Mouse (Mus musculus) thymus, postnatal 14 days (tissue): ENCODE measurements at regions not wholly inside any gene's neighbourhood (a gene's known extent, or its start where the extent isn't known, plus 50 kb on each side); places are given as distances from the start of the nearest gene placed in this dataset.
"Not testable (repeated sequence)": the region's sequence is repeated elsewhere in the genome, so short reads cannot be mapped to it uniquely, and the experiment has no call there.

Experiments
- DNase-seq: peaks from one replicate; pipeline ENCODE4 v3.0.0; 2021

DNA sequence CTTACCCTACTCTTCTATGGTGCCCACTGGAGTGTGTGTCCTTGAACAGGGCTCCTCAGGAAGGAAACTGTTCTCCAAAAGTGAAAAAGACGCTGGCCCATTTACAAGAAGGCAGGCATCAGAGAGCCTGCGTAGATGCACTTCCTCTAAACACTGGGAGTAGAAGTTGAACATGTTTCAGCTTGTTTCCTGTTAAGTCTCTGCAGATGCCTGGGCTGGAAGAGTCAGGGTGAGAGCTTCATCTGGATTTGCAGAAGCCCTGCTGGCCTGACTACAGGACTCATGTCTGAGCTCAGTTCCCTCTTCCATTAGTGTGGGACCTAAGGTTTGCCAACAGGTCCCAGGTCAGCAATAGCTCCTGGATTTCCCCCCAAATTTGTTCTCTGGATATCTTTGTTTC lies 54.7 kb upstream of the Nlrp1b start:
- DNase-seq = no peak

DNA sequence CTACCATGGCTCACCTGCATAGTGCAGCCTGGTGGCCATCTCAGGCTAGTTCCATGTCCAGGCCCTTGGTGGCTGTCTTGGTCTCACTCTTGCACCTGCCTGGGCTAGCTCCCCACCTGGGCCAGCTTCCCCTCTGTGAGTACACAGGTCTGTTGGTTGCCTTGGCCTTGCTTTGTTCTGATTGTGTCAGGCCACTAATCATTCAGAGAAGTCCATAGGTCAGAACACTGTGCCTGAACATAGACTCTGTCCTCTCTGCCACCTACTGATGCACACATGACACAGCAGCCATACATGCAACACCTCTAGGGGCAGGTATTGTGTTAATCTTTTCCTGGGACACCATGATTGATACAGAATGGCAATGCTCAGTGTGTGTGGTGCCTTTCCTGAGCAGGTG lies 57.7 kb upstream of the Nlrp1b start:
- not testable (repeated sequence) for DNase-seq

DNA sequence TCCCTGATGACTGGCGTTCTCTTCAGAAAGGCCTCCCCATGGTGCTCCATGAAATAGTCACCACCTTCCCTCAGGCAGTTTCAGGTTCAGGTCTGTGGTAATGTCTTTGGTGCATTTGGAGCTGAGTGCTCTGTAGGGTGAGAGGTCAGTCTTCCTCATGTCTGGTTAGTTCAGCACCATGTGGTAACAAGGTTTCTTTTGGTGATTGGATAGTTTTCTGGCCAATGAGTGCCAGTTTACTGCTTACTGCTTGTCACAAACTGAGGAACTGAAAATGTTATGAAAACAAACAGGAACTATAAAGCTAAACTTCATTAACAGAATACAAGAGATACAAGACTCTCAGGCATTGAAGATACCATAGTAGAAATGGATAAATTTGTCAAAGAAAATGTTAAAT lies 59.0 kb upstream of the Nlrp1b start:
- DNase-seq = no peak

DNA sequence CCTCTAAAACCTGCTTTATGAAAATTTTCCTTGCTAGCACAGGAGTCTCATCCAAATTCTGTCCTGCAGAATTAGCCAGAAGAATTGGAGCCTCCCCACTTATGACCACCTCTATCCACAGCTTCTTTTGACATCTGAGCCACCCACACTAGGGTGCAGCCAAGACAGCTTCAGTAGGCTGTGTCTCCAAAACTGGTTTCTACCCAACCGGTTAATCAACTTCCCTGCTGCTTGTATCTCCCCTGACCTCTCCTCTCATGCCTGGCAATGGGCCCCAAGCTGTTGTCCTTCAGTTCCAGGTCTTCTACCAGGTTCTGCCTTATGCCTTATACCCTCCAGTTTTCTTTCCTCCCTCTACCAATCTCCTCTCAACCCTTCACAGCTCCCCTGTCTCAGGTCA lies 68.9 kb upstream of the Nlrp1b start:
- DNase-seq = no peak

DNA sequence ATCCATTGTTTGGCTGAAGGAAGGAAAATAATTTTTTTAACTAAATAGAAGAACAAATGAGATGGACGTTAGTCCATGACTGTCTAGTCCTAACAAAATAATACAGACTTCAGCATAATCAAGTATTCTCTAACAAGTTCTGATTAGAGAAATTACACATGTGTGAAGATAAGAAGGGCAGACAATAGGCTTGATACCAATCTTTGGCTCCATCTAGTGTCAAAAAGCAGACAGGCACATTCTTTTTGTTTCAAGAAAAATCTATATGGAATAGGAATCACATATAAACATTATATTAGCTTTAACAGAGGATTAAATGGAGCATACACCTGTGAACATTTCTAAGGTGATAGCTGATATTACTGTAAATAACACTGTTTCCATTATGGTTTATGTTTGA lies 92.9 kb upstream of the Nlrp1b start:
- DNase-seq = no peak

DNA sequence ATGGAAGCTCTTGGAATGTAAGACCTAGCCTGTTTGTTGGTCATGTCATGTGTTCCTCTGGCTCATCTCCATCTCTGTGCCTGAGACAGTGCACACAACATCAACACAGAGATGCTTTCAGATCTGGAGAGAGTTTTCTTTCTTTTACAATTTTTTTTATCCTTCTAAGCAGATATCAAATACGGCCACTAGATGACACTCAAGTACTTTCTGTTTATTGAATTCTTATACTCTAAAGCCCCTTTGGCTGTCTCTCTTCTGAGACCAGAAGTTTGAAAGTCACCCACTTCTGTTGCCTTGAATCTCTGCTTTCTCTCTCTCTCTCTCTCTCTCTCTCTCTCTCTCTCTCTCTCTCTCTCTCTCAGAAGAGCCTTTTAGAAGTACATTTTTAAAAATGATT lies 106.9 kb upstream of the Nlrp1b start:
- no peak for DNase-seq

DNA sequence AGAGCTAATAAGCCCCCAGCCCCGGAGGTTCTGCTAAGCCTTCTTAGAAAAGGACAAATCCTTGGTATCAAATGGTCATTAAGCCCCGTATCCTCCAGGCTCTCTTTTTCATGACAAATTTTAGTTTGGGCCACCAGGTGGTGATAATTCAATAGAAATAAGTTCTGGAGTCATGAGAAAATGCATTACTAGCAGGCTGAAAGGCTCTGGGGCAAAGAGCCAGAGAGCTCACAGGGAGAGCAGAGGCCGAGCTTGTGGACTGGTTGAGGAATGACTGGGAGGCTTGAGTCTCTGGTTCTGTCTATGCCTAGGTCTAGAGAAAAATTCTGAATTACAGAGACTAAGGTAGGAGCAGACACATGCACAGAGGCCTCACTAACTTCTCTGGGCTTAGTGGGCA lies 115.5 kb upstream of the Nlrp1b start:
- DNase-seq = no peak

DNA sequence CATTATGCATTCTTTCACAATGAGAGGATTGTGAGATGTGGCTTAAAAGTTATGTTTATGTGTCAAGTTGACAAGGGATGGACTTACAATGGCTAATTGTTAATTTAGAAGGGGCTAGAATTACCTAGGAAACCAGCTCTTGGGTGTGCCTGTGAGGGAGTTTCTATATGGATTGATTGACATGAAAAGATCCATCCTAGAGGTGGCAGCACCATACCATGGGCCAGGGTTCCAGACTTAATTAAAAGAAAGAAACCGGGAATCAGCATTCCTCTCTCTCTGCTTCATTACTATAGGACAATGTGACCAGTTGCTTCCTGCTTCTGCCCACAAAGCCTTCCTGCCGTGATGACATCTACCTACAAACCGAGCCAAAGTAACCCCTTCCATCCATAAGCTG lies 126.6 kb upstream of the Nlrp1b start:
- no peak for DNase-seq

DNA sequence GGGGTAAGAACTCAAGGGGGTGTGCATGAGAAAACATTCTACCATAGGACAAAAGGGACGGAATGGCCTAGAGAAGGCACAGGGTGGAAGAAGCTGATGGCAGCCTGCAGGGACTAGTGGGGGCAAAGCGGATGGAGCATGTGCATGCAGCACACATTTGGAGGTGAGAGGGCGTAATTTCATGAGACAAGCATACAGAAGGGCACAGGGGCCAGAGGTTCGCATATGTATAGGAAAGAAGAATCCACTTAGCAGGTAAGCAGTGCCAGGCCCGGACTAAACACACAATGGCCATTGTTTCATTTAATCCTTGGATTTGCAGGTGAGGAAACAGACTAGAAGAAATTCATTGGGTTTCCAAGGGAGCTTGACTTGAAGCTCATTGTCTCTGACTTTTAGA lies 130.3 kb upstream of the Nlrp1b start:
- no peak for DNase-seq

DNA sequence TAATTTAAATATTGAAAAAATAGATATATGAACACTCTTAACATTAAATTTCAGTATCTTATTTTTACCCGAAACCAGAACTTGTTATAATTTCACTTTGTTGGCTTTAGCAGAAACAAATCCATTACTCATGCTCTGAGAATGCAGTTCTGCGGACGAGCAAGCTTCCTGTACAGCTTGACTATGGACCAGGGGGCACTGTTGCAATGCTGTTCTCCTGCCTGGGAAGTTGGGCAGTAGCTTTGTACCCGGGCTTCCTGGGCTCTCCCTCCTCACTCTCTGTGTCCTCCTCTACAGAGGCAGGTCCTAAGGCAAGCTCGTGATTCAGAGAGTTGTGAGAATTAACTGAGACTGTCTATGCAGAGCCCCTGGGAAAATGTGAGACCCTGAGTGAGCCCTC lies 141.3 kb upstream of the Nlrp1b start:
- no peak for DNase-seq

DNA sequence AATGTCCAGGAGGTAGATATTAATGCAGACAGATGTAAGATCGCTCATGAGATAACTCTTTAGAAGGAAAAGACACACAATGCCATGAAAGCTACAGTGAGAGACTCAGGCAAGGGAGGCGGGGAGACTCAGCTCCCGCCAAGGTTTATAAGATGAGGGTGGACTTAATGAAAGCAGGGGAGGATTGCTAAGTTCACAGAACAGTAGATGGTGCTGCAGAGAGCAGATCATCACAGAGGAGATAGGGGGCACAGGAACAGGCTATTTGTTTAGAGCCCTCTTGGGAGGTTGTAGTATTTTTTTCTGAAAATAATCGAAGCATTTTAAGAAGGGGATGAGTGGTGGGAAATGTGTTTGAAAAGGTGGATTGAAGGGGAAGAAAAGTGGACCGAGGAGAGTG lies 144.6 kb upstream of the Nlrp1b start:
- no peak for DNase-seq

DNA sequence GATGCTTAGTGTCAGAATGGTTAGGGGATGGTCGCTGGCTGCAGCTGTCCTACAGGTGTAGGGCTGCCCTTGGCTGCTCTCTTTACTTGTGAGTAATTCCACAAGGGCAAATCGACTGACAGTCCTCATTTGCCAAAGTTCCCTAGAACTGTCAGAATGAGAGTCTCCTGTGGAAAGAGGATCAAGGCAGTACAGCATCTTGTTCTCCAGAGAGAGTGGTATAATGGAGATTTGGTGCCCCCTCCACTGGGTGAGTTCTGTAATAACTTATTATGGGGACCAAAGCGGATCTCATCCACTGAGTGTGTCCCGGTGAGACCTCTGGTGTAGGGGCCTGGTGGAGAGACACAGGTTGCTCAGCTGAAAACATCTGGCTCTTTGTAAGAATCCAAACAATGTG lies 157.9 kb upstream of the Nlrp1b start:
- DNase-seq = no peak

DNA sequence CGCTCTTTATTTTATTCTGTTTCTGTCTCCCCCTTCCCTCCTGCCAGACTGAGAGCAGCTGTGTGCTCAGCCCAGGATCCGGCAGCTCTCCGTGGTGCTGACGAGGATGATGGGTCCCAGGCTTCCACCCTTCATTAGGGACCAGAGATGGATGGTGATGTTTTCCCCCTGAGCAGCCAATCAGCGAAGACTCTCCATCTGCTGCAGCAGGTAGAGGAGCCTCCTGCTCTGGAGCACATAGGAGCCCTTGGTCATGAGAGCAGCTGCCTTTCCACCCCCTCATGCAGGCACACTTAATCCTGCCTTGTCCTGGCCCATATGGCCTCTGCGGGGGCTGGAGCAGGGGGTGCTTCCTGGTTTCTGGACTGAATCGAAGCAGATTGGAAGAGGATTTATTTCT lies 159.1 kb upstream of the Nlrp1b start:
- DNase-seq = no peak

DNA sequence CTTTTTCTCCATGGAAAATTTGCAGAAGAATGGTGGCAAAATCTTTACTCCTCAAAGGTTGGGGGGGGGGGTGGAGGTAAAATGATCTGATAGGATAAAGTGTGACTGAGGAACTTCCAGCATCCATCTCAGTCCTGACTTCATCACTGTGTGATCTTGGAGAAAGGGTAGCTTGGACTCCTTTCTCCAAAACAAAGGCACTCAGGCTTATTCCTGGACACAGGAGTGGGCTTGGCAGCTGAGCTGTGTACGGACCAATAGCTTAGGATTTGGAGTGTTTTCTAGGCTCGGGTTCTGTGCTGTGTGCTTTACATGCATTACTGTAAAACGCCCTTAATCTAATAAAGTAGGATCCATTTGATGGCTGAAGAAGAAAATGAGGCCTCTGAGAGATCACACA lies 159.6 kb upstream of the Nlrp1b start:
- DNase-seq = no peak

DNA sequence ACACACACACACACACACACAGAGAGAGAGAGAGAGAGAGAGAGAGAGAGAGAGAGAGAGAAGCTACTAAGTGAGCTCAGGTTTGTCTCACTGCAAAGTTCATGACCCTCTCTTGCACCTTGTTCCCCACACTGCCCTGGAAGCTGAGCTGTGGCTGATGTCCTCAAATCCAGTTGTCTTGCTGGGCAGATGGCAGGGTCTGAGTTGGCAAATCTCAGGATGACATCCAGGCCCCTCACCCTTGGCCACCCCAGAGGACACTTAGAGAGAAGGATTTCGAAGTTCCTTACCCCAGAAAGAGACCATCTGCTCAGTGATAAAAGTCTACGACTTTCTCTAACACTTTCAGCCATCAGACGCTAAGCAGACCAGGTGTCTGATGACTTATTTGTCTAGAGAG lies 160.1 kb upstream of the Nlrp1b start:
- no peak for DNase-seq

DNA sequence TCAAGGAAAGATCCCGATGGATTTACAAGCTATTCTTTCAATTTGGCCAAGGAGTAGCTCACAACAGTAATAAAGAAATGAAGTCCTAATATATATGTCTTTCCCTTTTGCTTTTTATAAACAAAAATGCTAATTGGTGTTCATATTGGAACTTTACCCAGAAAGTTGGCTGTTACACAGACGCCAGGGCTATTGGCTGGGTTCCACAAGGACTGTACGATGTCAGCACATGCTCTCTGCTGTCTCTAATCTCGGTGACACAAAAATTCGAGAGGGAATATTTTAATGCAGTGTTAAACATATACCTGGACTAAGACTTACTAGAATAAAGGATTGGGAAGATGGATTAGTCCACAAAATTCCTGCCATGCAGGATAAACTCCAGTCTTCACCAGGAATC lies 162.9 kb upstream of the Nlrp1b start:
- DNase-seq = no peak

DNA sequence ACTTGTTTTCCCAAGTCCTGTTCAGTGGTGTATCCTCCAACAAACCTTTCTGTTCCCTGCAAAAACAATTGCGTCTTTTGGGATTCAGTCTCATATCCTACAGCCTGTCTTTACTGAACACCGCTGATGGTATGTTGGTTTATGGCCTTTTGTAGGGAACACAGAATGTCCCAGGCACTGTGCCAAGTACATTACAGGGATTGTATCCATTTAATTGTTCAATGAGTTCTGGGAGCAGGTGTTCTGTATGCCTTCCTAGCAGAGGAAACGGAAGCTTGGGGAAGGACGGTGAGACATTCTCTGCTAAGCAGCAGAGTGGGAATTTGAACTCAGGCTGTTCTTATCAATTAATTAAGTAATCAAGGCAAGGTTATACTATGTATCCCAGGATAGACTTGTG lies 164.5 kb upstream of the Nlrp1b start:
- no peak for DNase-seq

DNA sequence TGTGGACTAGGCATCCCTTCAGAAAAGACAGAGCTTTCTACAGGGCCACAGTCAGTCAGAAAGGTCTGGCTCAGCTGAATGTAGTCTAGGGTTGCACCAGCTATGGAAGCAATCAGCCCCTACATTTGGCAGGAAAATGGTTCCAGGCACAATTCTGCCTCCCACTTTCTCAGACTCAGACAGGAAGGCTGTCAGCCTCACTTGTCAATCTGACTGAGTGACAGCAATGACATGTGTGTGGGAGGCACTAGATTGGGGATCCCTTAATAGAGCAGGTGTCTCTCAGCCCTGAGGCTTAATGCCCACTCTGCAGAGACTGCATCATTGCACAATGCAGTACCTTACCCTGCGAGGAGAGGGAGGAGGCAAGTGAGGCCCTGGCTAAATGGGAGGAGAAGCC lies 165.1 kb upstream of the Nlrp1b start:
- DNase-seq = no peak

DNA sequence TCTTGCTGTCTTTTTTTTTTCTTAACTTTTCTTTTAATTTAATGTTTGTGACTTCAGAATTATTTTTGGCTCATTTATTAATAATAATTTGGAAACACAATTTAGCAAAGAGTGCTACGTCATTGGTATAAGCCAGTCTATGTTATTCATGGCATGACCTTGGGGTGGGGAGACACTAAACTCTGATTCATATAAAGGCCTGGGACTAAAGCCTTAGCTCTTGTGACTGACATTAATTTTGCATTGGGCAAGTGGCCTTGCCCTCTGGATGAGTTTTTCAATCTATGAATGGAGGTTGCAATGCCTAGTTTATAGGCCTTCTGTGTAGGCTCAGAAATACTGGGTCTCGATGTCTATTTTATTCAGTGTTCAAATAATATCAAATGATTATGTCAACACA lies 169.8 kb upstream of the Nlrp1b start:
- no peak for DNase-seq

DNA sequence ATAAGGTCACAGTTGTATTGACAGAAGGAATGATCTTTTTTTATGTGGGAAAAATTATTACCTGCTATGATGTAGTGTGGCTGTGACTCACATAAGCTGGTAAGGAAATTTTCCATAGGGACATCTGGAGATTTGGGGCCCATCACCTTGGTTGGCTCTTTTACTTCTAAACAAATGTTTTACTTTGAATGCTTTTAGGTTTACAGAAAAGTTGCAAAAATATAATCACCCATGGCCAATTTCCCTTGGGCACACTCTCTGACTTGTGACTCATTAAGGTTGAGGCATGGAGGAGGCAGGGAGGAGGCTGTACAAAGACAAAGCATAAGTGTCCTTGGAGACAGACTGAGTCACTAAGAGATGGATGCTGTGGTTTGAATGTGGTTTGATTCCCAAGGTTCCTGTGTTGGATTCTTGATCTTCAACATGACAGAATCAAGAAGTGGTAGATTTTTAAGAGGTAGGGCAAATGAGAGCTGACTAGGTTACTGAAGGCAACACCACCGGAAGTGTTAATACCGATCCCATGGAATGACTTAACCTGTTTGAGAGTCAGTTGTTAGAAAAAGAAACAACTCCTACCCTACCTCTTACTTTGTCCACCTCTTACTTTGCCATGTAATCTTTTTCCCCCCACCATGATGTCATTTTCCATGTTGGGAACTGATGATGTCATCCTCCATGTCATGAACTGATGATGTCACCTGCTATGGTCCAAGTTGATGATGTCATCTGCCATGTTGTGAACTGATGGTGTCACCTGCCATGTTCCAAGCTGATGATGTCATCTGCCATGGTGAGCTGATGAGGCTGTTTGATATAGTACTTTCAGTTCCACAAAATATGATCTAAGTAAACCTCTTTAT lies 171.1 kb upstream of the Nlrp1b start:
- DNase-seq = no peak

DNA sequence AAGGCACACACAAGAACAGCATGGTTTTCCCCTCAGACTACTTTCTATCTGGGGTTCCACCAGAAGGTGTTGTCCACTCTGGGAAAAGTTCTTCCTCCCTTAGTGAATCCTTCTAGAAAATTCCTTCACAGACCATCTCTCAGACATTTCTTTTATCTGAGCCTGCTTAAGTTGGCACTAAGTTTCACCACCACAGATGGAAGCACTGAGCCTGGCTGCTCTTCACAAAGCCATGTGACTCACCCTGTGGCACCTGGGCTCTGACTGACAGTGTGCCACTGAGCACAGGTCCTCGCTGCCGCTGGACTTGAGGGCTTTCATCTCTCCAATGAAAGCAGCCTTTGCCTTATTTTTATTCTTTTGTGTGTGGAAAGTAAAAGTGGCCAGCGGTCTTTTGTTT lies 173.8 kb upstream of the Nlrp1b start:
- DNase-seq = no peak

DNA sequence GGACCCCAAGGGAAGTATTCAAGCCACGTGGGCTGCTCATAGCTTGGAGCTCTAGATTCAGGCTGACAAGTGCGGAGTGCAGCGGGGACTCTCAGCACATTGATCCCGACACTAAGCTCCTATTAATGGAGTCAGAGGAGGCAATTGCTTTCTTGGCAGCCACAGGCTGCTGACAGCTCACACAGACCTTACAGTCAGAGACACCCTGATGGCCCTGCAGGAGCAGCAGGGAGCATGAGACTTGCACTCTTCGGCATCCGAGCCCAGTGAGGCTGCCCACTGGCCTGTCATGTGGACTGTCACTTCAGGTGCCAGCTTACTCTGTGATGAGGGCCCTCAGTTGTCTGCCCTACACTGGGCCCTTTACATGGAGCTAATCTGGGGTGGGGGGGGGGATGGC lies 176.5 kb upstream of the Nlrp1b start:
- no peak for DNase-seq

DNA sequence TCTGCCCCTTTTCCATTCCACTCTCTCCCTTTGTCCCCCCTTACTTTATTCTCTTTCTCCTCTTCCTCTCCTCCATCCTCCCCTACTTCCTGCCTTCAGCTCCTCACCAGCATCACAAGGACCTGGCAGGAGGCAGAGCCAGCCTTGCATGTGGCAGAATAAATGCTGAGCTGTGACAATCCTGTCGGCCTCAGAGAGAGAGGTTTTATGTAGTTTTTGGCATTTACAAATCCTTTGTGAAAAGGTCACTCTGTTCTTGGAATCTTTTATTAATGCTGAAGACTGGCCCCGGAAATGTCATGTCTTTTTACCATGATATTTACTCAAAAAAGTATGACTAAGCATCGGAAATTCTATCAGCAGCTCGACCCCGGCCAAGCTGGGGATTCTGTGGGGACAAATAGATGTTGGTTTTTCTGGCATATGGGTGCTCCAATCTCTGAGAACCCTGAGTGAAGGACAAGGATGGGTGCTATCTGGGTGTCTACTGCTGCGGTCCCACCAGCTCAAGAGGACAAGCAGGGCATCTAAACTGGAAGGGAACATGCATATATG lies 178.8 kb upstream of the Nlrp1b start:
- DNase-seq = no peak

DNA sequence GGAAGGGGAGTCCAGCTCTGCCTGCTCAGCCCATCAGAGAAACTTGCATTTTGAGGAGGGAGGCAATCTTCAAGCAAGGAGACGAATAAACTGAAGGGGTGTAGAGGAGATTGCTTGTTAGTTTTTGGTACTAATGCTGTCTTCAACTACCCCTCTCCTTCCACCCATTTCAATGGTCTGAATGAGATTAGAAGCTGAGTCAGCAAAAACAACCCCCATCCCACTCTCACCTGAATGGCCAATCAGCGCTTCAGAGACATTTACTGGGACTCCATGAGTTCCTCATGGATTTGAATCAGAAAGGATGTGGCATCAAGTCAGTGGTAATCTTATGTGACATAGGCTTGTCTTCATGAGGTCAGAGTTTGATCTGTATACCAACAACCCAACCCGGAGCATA lies 180.0 kb upstream of the Nlrp1b start:
- no peak for DNase-seq

DNA sequence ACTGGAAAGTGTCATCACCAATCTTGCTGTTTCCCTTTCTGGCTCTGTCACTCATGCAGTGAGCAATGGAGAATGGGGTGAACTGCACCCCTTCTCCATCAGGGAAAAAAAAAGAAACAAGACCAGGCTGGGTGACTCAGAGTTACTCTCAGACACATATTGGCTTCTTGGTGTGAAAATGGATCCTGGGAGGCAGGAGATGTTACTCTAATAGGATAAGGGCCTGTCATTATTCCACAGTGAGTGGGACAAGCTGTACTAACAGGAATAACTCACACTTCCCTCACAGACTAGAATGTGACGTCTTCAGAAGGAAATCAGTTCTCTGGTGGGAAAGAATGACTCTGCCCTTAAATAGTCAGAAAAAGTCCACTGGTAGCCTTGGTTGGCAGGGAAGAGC lies 181.4 kb upstream of the Nlrp1b start:
- DNase-seq = no peak
